Mouse (Mus musculus) G1E (cell line): Measurements from ENCODE around the gene Afap1l2.

Experiments used
- CTCF ChIP-seq: IDR thresholded peaks from 2 replicates; pipeline ENCODE4 v1.5.1; 2012; ENCODE audit warnings: low read depth, low read length, inconsistent platforms, mixed read lengths
- GATA1 ChIP-seq: IDR thresholded peaks from 2 replicates; pipeline ENCODE4 v1.6.1; 2012; ENCODE audit warnings: borderline replicate concordance, low read length, inconsistent platforms, mixed read lengths
- TAL1 ChIP-seq: conservative IDR thresholded peaks from 2 replicates; pipeline ENCODE4 v1.6.1; 2012; ENCODE audit warnings: low read depth, low read length, inconsistent platforms, mixed read lengths

DNA sequence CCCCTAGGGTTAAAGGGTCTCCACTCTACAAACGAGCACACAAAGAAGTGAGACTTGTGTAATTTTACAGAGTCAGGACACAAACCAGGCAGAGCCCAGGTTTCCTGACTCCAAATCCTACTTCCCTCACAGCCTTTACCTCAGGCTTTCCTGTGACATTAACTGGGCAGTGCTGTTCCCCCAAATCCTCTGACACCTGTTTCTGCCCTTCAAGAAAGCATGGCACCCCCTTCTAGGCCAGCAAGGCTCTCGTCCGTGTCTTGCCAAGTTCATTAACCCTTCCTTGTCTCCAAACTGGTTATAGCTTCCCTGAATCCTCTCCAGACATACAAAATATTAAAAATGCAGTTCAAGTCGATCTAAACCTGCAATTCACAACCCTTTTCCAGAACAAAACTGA, 2.0 kb upstream of the Afap1l2 start:
- TF ChIP-seq CTCF: no peak
- TF ChIP-seq TAL1: no peak
- no peak for TF ChIP-seq GATA1
